Mouse (Mus musculus) gastrocnemius, postnatal 14 days (tissue): ENCODE data around the gene Errfi1. TPM values are rescaled to one million over a fixed set of nuclear protein-coding genes. Genes with fewer than 3 reads are reported as not detected.
"Not testable (repeated sequence)": the region's sequence is repeated elsewhere in the genome, so short reads cannot be mapped to it uniquely, and the experiment has no call there.

ENCODE experiments used
- DNase-seq: peaks from one replicate; pipeline ENCODE4 v3.0.0; 2021; ENCODE audit warnings: mixed read lengths
- intact Hi-C: fragments of 180-260 bp; cut with DNase I; formaldehyde crosslinking; loops from one replicate; pipeline ENCODE4 v1.15.1; 2025; ENCODE audit warnings: low total_unique reads
- total RNA-seq, 2 experiments: library from RNA; stranded (reverse); gene quantifications; 2 replicates each; pipeline ENCODE4 v1.2.3; 2021

The Errfi1 gene
- total RNA-seq, 2 experiments from 2014 or later: 17.0 to 34.2 TPM

DNA sequence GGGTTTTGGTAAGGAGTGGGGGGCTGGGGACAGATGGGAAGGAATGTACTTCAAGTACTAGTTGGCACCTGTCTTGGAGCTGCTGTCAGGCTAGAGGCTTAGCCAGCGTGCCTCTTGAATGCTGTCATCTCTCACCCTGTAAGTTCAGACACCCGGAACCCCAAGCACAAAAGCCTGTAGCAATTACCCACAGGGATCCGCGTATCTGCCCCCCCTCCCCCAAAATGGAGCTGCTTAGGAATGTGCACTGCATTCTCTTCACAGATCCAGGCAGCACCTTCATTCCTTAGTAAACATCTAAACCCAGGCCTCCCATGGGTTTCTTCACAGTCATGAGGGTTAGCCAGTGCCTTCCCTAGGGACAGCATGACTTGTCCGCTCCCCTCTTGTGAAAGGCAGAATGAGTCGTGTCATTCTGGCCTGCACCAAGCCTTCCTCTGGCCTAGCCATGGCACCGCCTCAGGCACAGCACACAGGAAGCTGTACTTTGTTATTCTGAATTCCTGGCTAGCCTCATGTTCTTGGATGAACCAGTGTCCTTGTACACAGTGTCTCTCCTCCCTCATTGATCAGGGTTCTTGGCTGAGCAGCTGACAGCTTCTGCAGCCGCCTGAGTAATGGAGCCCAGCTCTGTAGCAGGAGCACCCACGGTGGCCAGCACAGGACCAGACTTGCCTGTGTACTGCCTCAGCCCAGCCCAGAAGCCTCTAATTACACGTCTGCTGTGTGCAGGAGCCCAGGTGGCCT lies 17.8 kb downstream of the Errfi1 start:
- peak; percentile 57 for DNase-seq

DNA sequence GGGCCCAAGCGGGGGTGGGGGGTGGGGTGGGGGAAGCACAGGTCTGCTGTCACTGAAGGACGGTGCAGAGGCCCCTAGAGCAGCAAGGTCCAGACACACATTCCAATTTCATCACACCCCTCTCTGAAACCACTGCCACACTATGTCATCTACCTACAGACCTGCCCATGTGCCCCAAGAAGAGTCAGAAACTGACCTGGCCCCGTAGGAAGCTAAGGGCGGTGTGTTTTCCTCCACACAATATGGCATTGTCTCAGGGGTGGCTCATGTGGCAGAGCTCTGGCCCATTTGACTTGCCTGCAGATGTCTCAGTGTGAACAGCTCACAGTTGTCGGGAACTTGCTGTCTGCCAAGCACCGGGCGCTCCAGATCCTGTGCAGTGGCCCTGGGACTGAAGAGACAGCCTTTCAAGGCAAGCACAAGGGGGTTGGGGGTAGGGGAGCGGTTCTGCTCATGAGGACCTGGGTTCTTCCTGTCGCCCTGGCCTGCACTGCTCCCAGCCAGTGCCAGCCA lies 18.5 kb downstream of the Errfi1 start:
- intact Hi-C loops: no loop called here
- DNase-seq: peak; percentile 65

More for the DNA sequence above, 17.8 kb downstream of the Errfi1 start:
- intact Hi-C loops: no loop called here

DNA sequence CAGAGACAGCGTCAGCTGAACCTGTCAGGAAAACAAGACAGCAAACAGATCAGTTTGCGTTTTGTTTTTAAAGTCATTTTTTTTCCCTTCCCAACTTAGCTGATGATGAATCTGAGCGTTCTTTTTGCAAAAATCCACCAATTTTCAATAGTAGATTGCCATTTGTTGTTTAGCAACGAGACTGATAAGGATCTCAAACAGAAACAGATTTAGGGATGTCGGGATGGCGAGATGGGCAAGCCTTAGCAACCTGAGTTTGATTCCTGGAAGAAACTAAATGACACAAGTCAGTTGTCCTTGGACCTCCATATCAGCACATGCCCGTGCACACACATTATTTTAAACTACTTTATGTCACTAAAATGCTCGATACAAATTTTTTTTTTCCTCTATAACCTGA lies 19.0 kb downstream of the Errfi1 start:
- DNase-seq: no peak
- intact Hi-C loops: no loop called here

DNA sequence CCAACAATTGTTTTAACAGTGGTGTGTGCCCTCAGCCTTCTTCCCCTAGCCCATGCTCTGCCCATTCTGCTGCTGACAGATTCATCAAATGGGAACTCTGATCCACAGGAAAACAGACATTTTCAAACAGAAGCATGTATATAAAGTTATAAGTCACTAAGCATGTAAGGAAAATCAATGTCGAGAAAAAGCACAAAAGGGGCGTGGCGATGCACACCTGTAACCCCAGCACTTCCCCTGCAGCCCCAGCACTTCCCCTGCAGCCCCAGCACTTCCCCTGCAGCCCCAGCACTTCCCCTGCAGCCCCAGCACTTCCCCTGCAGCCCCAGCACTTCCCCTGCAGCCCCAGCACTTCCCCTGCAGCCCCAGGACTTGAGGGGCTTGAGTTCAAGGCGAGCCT lies 20.7 kb downstream of the Errfi1 start:
- DNase-seq, intact Hi-C loops: not testable (repeated sequence)

DNA sequence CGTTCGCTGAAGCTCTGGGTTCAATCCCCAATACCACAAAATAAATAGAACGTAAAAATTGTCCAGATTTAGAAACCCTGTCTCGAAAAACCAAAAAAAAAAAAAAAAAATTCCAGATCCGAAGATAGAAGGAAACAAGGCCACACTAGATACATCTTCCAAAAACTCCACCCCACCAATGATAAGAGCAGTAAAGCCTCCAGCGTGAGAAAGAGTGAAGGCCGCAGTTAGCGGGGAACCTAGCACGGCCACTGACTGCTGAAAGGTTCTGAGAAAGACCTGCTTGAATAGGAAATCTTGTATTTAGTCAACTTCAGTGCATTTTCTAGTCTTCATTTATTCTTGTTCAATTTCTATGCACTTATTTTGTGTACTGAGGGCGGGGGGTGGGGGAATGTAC lies 21.7 kb downstream of the Errfi1 start:
- intact Hi-C loops: no loop called here
- DNase-seq: no peak

DNA sequence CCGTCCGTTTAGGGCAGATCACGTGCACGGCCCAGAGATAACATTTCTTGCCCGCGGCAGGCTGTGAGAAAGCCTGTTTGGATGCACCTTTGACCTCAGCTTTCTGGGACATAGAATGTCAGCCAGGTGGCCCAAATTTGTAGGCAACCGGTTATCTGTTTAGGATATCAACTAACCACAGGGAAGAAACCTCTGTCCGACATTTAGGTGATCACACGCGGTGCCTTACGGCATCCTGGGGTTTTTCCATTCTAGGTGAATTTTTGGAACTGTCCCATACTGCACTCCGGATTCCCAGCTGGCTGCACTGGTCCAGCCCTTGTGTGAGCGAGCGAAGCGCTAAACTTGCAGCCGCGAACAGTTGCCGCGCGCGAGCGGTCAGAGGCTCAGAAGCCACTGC lies 25.9 kb downstream of the Errfi1 start:
- intact Hi-C loops: no loop called here
- no peak for DNase-seq

DNA sequence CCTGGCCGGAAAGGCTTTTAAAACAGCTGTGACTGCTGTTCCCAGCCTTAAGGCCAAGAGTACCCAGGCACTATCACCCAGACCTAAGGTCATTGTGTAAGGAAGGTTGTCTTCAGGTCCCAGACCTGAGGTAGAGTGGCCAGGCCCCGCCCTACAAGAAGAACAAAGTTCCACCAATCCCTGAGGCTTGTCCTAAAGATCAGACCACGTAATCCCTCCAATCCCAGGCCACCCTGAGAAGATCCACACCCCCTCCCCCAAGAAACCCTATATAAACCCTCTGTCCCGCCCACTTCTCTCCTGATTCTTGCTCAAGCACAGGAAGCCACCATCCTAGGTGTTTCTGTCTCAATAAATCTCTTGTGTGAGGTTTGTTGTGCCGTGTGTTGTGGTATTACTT lies 26.6 kb downstream of the Errfi1 start:
- DNase-seq: no peak
- intact Hi-C loops: no loop called here

DNA sequence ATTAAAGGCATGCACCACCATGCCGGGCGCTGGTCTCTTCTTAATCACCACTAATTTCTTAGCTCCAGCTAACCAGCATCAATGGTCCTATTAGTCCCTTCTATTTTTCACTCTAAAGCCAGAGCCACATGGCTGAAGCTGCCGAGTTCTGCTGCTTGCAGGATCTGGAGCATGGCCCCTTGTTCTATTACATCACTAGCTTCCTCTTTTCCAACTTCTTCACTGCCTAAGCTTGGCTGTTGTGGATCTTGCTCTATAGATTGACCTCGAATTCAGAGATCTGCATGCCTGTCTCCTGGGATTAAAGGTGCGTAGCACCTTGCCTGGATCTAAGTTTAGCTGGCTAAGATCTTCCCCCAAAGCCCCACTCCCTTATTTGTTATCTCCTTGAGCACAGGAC lies 28.9 kb downstream of the Errfi1 start:
- DNase-seq: no peak
- intact Hi-C loops: no loop called here

DNA sequence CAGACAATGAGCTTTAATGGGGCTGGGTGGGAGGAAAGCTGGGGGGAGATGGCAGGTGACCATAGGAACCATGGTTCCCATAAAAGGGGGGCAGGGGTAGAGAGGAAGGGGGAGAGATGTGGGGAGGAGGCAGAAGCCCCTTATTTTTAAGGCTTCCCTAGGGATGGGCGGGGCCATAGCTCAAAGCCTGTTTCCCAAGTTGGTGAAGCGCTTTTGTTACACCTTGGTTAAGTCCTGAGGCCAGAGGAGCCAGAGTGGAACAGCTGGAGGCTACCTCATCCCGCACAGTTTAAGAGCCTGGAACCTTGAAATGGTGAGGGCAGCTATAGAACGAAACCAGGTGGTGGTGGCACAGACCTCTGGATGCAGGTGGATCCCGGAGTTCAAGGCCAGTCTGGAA lies 34.2 kb downstream of the Errfi1 start:
- no peak for DNase-seq
- intact Hi-C loops: no loop called here

DNA sequence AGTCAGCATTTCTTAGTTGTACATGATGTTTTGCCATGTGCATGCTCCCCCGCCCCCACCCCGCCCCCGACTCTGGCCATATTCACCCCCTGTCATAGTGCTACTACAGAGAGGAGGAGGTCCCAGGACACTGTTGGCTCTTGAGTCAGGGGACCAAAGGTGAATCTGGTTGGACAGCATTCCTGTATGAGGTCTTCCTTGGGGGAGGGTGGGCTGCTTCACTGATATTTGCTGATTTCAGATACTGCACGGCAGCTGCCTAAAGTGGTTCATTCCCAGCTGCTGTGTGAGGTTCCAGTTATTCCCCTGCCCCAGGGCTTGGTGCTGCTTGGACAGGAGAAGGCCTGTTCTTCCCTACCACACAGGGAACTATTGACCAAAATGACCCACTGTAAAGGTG lies 34.8 kb downstream of the Errfi1 start:
- intact Hi-C loops: no loop called here
- no peak for DNase-seq

DNA sequence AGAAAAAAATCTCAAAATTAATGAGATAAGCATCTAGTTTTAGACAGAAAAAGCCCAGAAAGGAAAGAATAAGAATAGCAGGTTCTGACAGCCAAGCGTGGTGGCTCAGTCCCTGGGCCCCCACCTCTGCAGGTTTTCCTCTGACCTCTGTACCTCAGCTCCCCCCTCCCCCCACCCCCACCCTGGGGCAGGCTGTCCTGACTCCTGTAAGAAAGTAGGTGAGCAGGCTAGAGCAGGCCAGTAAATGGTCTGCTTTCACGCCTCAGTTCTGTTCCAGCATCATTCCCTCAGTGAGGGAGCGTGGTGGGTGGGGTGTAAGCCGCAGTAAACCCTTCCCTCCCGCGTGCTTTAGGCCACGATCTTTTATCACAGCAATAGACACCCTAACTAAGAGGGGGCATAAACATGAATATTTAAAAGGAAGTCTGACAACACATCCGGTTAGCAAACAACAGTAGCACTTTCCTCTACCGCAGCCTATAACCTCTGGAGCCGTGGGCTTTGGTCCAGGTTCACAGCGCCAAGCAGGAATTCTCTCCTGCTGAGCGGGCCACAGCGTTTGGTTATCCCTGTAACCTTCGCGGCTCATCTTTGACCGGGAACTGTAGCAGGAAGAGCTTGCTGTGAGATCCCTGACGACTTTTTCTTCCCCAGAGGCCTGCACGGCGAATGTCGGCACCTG lies 35.7 kb downstream of the Errfi1 start:
- intact Hi-C loops: no loop called here
- DNase-seq: peak; percentile 7

DNA sequence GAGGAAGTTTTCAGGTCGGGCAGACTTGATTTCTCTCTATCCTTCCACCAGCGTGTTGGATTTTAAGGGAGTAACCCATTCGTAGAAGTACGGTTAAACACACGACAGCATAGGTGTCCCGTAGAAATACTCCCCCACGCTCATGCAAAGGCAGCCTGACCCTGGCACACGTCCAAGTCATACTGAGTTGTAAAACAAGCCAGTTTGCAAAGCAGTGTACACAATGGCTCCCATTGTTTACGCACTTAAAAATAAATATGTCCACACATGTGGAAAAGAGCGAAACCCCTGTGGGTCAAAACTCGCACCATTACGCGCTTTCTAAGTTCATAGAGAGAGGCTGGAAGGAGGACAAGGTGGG lies 36.2 kb downstream of the Errfi1 start:
- DNase-seq: peak; percentile 26
- intact Hi-C loops: no loop called here

DNA sequence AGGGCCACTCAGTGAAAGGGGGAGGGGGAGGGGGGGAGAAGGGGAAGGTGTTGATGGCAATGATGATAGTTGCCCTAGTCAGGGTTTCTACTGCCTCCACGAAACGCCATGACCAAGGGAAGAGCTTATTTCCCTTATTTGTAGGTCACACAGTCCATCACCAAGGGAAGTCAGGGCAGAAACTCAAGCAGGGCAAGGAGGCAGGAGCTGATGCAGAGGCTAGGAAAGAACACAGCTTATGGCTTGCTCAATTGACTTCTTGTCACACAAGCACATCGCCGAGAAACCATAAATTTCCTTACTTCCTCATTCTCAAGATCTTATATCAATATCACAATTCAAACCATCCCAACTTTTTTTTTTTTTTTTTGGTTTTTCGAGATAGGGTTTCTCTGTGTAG lies 37.6 kb downstream of the Errfi1 start:
- intact Hi-C loops: no loop called here
- peak; percentile 1 for DNase-seq

DNA sequence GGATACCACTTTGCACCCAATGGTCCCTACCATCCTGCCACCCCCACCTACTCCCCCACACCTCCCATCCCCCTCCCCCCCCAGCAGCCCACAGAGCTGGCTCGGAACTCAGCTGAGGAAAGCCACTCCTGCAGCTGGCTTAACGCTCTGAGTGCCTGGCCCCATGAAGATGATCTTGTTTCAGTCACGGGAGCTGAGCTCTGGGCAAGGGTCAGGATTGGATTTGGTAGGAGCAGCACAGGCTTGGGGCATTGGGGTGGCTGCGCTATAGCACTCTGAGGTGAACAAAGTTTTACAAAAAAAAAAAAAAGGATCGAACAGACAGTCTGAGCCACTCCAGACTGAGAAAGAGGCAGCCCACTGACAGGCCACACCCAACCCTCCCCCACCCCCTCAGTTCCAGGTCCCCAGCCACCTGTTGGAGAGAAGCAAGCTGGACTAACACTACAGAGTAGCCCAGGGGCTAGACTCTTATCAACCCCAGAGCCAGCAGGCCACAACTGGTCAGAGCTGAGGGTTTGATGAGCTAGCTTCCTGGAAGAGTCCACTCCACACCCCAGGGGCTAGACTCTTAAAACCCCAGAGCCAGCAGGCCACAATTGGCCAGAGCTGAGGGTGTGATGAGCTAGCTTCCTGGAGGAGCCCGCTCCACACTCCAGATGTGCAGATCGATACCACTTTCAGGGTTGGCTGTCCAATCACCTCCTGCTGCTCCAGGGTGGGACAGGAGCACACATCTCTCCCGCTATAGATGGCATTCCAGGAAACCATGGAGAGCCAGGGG lies 41.2 kb downstream of the Errfi1 start:
- intact Hi-C loops: loop anchor here (5.0 kb wide), 1 partner anchor 43 kb away; the partner anchor contains the start of gene Errfi1
- DNase-seq: no peak

DNA sequence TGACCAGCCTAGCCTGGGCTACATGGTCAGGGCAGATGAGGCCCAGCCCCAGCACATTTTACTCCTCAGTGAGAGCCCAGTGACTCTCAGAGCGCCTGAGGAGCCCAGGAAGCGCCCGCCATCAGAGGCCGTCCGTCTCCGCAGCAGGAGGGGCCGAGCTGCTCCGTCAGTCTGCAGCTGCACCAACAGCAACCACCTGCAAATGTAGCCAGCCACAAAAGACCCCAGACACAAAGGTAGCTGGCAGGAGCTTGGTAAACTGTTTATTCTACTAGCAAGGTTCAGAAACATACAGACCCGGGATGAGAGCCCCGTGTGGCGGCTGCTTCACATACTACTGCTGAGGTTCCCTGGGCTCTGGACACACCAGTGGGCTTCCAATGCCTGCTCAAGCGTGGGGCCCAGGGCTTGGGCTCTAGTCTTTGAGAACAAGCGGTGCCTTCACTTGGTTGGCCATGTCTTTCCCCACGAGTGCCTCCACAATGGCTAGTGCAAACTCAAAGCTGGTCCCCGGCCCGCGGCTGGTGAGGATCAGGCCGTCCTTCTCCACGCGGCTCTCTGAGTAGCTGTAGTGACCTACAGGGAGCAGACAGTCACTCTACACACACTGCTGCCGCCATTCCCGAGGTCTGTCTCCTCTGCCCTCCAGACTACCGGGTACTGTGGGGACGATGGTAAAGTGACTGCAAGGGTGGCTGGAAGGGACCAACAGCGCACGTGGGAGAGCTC lies 43.3 kb downstream of the Errfi1 start:
- DNase-seq: no peak
- intact Hi-C loops: loop anchor here (5.0 kb wide), 1 partner anchor 45 kb away; the partner anchor contains the start of gene Errfi1

DNA sequence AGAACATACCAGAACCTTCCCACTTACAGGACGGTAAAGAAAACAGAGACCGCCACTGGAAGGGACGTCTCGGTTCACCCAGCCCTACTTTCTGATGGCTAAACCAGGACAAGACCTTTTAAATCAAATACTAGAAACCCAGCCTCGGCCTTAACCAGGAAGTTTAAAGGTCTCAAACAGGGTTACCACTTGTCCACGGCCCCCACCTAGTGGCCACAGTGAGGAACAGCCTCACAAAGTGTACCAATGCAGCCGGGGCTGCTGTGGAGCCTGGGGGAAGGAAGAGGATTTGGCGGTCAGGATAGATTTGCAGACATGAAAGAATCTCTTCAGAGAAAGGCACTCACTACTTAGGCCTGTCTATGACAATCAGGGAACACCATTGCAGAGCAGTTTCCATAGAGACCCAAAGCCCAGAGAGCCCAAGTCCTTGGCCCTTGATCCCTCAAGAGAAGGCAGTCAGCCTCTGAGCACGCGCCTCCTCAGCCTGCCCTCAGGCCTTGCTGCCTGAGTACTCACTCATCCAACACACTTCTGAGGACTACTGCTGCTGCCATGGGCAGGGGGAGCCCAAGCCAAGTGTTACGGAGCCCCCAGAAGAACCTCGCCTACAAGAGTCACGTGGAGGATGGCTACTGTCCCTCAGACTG lies 45.1 kb downstream of the Errfi1 start:
- DNase-seq: peak; percentile 79

DNA sequence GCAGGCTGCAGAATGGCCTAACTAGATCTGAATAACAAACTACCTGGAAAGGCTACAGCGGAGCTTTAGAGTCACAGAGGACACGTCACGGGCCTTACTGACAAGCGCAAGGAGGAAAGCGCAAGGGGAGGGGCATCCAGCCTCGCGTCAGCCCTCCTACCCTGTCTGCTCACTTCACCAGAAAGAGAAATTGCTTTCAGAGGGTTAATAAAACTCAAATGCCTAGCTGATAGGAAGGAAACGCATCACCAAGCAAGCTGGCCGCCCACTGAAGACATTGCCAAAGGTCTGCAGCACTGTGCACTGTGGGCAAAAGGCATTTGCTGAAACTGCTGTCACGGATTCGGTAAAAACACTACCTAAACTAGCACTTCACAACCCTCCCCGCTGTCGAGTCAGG lies 46.8 kb downstream of the Errfi1 start:
- DNase-seq: no peak
- intact Hi-C loops: no loop called here

More for the DNA sequence above, 45.1 kb downstream of the Errfi1 start:
- intact Hi-C loops: loop anchor here (2.0 to 5.0 kb wide), 2 partner anchors 47 to 242 kb away; partner anchors contain the start of gene Errfi1

DNA sequence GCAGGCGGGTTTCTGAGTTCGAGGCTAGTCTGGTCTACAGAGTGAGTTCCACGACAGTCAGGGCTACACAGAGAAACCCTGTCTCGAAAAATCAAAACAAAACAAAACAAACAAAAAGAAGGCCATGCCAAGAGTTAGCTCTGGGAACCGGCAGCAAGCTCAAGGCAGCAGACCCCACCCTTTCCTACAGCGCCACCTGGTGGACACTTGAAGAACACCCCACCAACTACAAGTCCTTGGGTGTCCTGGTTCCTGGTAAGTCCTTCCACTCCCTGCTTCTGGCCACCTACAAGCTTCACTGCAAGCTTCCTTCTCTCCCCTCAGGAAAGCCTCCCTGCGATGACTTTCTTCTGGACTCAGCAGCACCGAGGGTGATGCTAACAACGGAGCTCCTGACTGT lies 47.9 kb downstream of the Errfi1 start:
- intact Hi-C loops: no loop called here

DNA sequence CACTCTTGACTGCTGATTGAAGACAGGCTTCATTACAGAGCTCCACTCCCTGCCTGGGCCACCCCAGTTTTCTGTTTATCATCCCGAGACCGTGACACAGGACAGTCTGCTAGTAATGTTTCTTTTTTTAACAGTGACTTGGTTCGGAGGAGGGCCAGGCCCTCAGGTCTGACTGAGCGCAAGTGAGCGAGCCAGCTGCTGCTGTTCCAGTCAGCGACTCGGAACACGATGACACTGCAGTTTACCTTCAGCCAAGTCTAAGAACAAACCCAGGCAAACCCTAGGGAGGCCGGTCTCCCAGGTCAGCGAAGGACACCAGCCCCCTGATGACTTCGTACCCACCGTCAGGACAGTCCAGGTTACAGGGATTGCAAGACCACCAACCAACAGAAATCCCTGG lies 48.3 kb downstream of the Errfi1 start:
- DNase-seq: peak; percentile 61
- intact Hi-C loops: no loop called here

More for the DNA sequence above, 47.9 kb downstream of the Errfi1 start:
- peak; percentile 82 for DNase-seq
